Mouse (Mus musculus) retina, postnatal 1 day (tissue): ENCODE measurements around the gene Atp2a2.
"Not testable (repeated sequence)": the region's sequence is repeated elsewhere in the genome, so short reads cannot be mapped to it uniquely, and the experiment has no call there.

ENCODE experiments used
- DNase-seq: peaks from one replicate; pipeline ENCODE4 v3.0.0-alpha.2; 2012

Atp2a2 gene

GRCm38 (mm10) chr5:122448869-122449268 is 53.2 kb downstream of the Atp2a2 start:
- DNase-seq, result no peak

- DNase-seq, result peak; percentile 34
Measured at GRCm38 (mm10) chr5:122447857-122448256, 54.2 kb downstream of the Atp2a2 start.

GRCm38 (mm10) chr5:122445051-122445610 is 56.9 kb downstream of the Atp2a2 start:
- no peak for DNase-seq

- no peak for DNase-seq
Measured at GRCm38 (mm10) chr5:122444492-122444891, 57.5 kb downstream of the Atp2a2 start.

- no peak for DNase-seq
Measured at GRCm38 (mm10) chr5:122440095-122440630, 61.9 kb downstream of the Atp2a2 start.

GRCm38 (mm10) chr5:122439400-122440094 is 62.5 kb downstream of the Atp2a2 start:
- DNase-seq, result no peak

- no peak for DNase-seq
Measured at GRCm38 (mm10) chr5:122434541-122434940, 67.5 kb downstream of the Atp2a2 start.

GRCm38 (mm10) chr5:122431221-122431620 is 70.8 kb downstream of the Atp2a2 start:
- DNase-seq, result no peak

- no peak for DNase-seq
Measured at GRCm38 (mm10) chr5:122430036-122430775, 71.8 kb downstream of the Atp2a2 start.

- no peak for DNase-seq
Measured at GRCm38 (mm10) chr5:122425550-122425949, 76.5 kb downstream of the Atp2a2 start.

- no peak for DNase-seq
Measured at GRCm38 (mm10) chr5:122423083-122423482, 78.9 kb downstream of the Atp2a2 start.

GRCm38 (mm10) chr5:122422071-122422964 is 79.7 kb downstream of the Atp2a2 start:
- DNase-seq, result peak; percentile 94

GRCm38 (mm10) chr5:122421271-122422068 is 80.6 kb downstream of the Atp2a2 start, which contains the start of gene Anapc7:
Gene Anapc7 (plus strand): TSS chr5:122421693.
- DNase-seq, result peak; percentile 31

- not testable (repeated sequence) for DNase-seq
Measured at GRCm38 (mm10) chr5:122420676-122421075, 81.3 kb downstream of the Atp2a2 start.

- no peak for DNase-seq
Measured at GRCm38 (mm10) chr5:122415465-122415864, 86.6 kb downstream of the Atp2a2 start.

GRCm38 (mm10) chr5:122414351-122414750 is 87.7 kb downstream of the Atp2a2 start:
- DNase-seq, result no peak

- no peak for DNase-seq
Measured at GRCm38 (mm10) chr5:122412826-122413225, 89.2 kb downstream of the Atp2a2 start.

GRCm38 (mm10) chr5:122411892-122412291 is 90.1 kb downstream of the Atp2a2 start:
- no peak for DNase-seq

GRCm38 (mm10) chr5:122409692-122410645 is 92.1 kb downstream of the Atp2a2 start:
- peak; percentile 25 for DNase-seq

- DNase-seq, result no peak
Measured at GRCm38 (mm10) chr5:122405537-122405936, 96.5 kb downstream of the Atp2a2 start.
